17 mouse cellular contexts compared by ENCODE assay signal in genomic region chr11:96925469-96926148, GRCm38 (mm10). TPM values are rescaled to one million over a fixed set of nuclear protein-coding genes. Genes with fewer than 3 reads are reported as not detected.
DNase-seq lines count a peak whose midpoint lies in the region; ATAC-seq and TF ChIP-seq lines count a peak whose summit lies in the region.
"Had no signal": no experiment of that assay in that cellular context is flagged by ENCODE, and none has a peak within 500 bp of the region (broad histone marks: within the 10 kb centered on the region; RNA-seq: fewer than 3 reads in every experiment).

No protein-coding gene starts in this region.

- peaks cover 18% of the 10 kb centered on the region for H3K4me1 ChIP-seq in heart, embryonic 10.5 days
- H3K4me1 ChIP-seq in E14TG2a.4 (replicated peaks; ENCODE audit: low read depth, low read length) = peaks cover 39% of the 10 kb centered on the region
- H3K4me1 ChIP-seq in intestine, embryonic 15.5 days (replicated peaks) = peaks cover 9% of the 10 kb centered on the region; the same call in 1 of the 2 replicates
- H3K4me1 ChIP-seq in liver, embryonic 16.5 days (ENCODE audit: control insufficient read depth, low read depth, low read length) = peaks cover 65% of the 10 kb centered on the region

- H3K9ac ChIP-seq in intestine, embryonic 15.5 days = no peak overlapping the region
- H3K9ac ChIP-seq in liver, embryonic 16.5 days (ENCODE audit: low read depth, low read length) = peak overlapping the region; percentile 52
- H3K9ac ChIP-seq: midbrain, embryonic 12.5 days had no signal

- no peaks in the 10 kb centered on the region for H3K36me3 ChIP-seq in heart, embryonic 10.5 days
- no peaks in the 10 kb centered on the region for H3K36me3 ChIP-seq in E14TG2a.4 (ENCODE audit: insufficient read depth, low read length)
- no peaks in the 10 kb centered on the region for H3K36me3 ChIP-seq in intestine, embryonic 15.5 days
- no peaks in the 10 kb centered on the region for H3K36me3 ChIP-seq in liver, embryonic 16.5 days (ENCODE audit: control insufficient read depth, insufficient read depth)
- H3K36me3 ChIP-seq: midbrain, embryonic 12.5 days had no signal

- no peaks in the 10 kb centered on the region for H3K9me3 ChIP-seq in heart, embryonic 10.5 days
- H3K9me3 ChIP-seq in E14TG2a.4 (ENCODE audit: low read length) = no peaks in the 10 kb centered on the region
- H3K9me3 ChIP-seq in intestine, embryonic 15.5 days = no peaks in the 10 kb centered on the region
- H3K9me3 ChIP-seq in liver, embryonic 16.5 days (replicated peaks; ENCODE audit: control insufficient read depth, low read length) = no peaks in the 10 kb centered on the region
- H3K9me3 ChIP-seq: midbrain, embryonic 12.5 days had no signal

- 82% methylated on average over 12 of the region's 12 CpGs for WGBS in heart, embryonic 10.5 days
- WGBS in intestine, embryonic 15.5 days = 68% methylated on average over 12 of the region's 12 CpGs
- WGBS in liver, embryonic 16.5 days (ENCODE audit: insufficient replicate concordance) = 54% methylated on average over 12 of the region's 12 CpGs

- H3K27me3 ChIP-seq in heart, embryonic 10.5 days (ENCODE audit: insufficient read depth, poor library complexity, severe bottlenecking) = peaks cover 37% of the 10 kb centered on the region
- H3K27me3 ChIP-seq in E14TG2a.4 (ENCODE audit: insufficient read depth, low read length) = peaks cover 13% of the 10 kb centered on the region
- H3K27me3 ChIP-seq in intestine, embryonic 15.5 days (replicated peaks) = no peaks in the 10 kb centered on the region
- H3K27me3 ChIP-seq in liver, embryonic 16.5 days (ENCODE audit: control insufficient read depth, insufficient read depth, low read depth, low read length) = no peaks in the 10 kb centered on the region

- ATAC-seq in intestine, embryonic 15.5 days = peak; percentile 37
- ATAC-seq in liver, embryonic 16.5 days (ENCODE audit: low read depth) = peak; percentile 62
- ATAC-seq: lung, postnatal 0 days had no signal

- no peak overlapping the region for H3K4me3 ChIP-seq in heart, embryonic 10.5 days
- peak overlapping the region; percentile 48 for H3K4me3 ChIP-seq in E14TG2a.4 (replicated peaks; ENCODE audit: low read length)
- no peak overlapping the region for H3K4me3 ChIP-seq in intestine, embryonic 15.5 days (replicated peaks)
- H3K4me3 ChIP-seq in liver, embryonic 16.5 days (ENCODE audit: low read depth, low read length) = no peak overlapping the region
- H3K4me3 ChIP-seq in left cerebral cortex, adult 2 months = no peak overlapping the region
- H3K4me3 ChIP-seq: midbrain, embryonic 12.5 days had no signal

- no peak for TF ChIP-seq CTCF in E14TG2a.4 (conservative IDR thresholded peaks at IDR 0.05; ENCODE audit: low read length)
- no peak for TF ChIP-seq CTCF in left cerebral cortex, adult 2 months (IDR thresholded peaks at IDR 0.05)

- intact Hi-C loops in heart, postnatal 14 days (cut with DNase I) = no loop called here
- intact Hi-C loops in left cerebral cortex, adult 2 months (cut with DNase I) = no loop called here
- intact Hi-C loops in left cerebral cortex, postnatal 10 days (cut with DNase I) = no loop called here

- H3K27ac ChIP-seq in heart, embryonic 10.5 days = peak overlapping the region; percentile 56
- H3K27ac ChIP-seq in intestine, embryonic 15.5 days = peak overlapping the region; percentile 69
- H3K27ac ChIP-seq in liver, embryonic 16.5 days (ENCODE audit: low read length) = peak overlapping the region; percentile 96
- no peak overlapping the region for H3K27ac ChIP-seq in left cerebral cortex, adult 2 months
- H3K27ac ChIP-seq: midbrain, embryonic 12.5 days had no signal

- H3K4me2 ChIP-seq in intestine, embryonic 15.5 days (replicated peaks) = no peak overlapping the region
- H3K4me2 ChIP-seq in liver, embryonic 16.5 days (ENCODE audit: low read depth, low read length) = peak overlapping the region; percentile 26
- H3K4me2 ChIP-seq: midbrain, embryonic 12.5 days had no signal

- no peak for DNase-seq in heart, embryonic 10.5 days (ENCODE audit: low spot score)
- DNase-seq in heart, postnatal 14 days = no peak
- DNase-seq in layer of hippocampus, adult 8-10 months (ENCODE audit: low spot score in 2 of 2) = no peak
- no peak for DNase-seq in left cerebral cortex, adult 2 months (ENCODE audit: extremely low spot score in 1 of 2, low spot score in 2 of 2)
- no peak for DNase-seq in left cerebral cortex, postnatal 10 days (ENCODE audit: extremely low spot score in 1 of 2, low spot score in 2 of 2)
- DNase-seq: adrenal gland, adult 8-10 months; cerebellum, adult 8-10 months; heart, postnatal 36 days; left cerebral cortex, postnatal 4 days; right cerebral cortex, postnatal 4 days; thymus, postnatal 36 days had no signal

RNA-seq across cellular contexts. Expression of gene Prr15l, which starts 2.3 kb away (rescaled TPM):
- polyA plus RNA-seq in heart, embryonic 10.5 days (2016; fragmentation: Nextera tagmentation; extraction: Ambion mirVana) = 0.90 and 1.5 TPM in 2 replicates
- total RNA-seq in heart, postnatal 14 days (2021) = 1 to 10 TPM in 1 of 2 experiments, under 1 TPM in 1; 0.88 to 1.8 TPM
- polyA plus RNA-seq in intestine, embryonic 15.5 days (2015; fragmentation: Nextera tagmentation; extraction: Ambion mirVana) = 84.7 and 86.9 TPM in 2 replicates
- polyA plus RNA-seq in liver, embryonic 16.5 days (2015; fragmentation: Nextera tagmentation; extraction: Ambion mirVana) = 4.8 and 7.1 TPM in 2 replicates
- not detected for total RNA-seq in layer of hippocampus, adult 8-10 months (2022)
- total RNA-seq in left cerebral cortex, adult 2 months (2021) = not detected
- not detected for total RNA-seq in left cerebral cortex, postnatal 10 days (2021)
- total RNA-seq: layer of hippocampus, postnatal 10 days; left cerebral cortex, postnatal 4 days had no signal

RNA-seq across cellular contexts. Expression of gene Cdk5rap3, which starts 9.3 kb away (rescaled TPM):
- 68.3 and 84.3 TPM in 2 replicates for polyA plus RNA-seq in heart, embryonic 10.5 days (2016; fragmentation: Nextera tagmentation; extraction: Ambion mirVana)
- total RNA-seq in heart, postnatal 14 days (2021) = 10 to 100 TPM; 22.3 to 23.3 TPM
- 64.2 and 66.7 TPM in 2 replicates for polyA plus RNA-seq in intestine, embryonic 15.5 days (2015; fragmentation: Nextera tagmentation; extraction: Ambion mirVana)
- polyA plus RNA-seq in liver, embryonic 16.5 days (2015; fragmentation: Nextera tagmentation; extraction: Ambion mirVana) = 36.9 and 38.8 TPM in 2 replicates
- 10 to 100 TPM; 33.9 to 49.1 (median 44.8) TPM for total RNA-seq in layer of hippocampus, adult 8-10 months (2022)
- total RNA-seq in left cerebral cortex, adult 2 months (2021) = 10 to 100 TPM; 28.6 to 30.0 TPM
- 10 to 100 TPM; 50.5 to 52.5 TPM for total RNA-seq in left cerebral cortex, postnatal 10 days (2021)

RNA-seq across cellular contexts. Expression of gene Pnpo, which starts 18.2 kb away (rescaled TPM):
- 69.3 and 72.6 TPM in 2 replicates for polyA plus RNA-seq in heart, embryonic 10.5 days (2016; fragmentation: Nextera tagmentation; extraction: Ambion mirVana)
- total RNA-seq in heart, postnatal 14 days (2021) = 10 to 100 TPM; 14.1 to 15.0 TPM
- polyA plus RNA-seq in intestine, embryonic 15.5 days (2015; fragmentation: Nextera tagmentation; extraction: Ambion mirVana) = 81.9 and 92.8 TPM in 2 replicates
- 688 and 719 TPM in 2 replicates for polyA plus RNA-seq in liver, embryonic 16.5 days (2015; fragmentation: Nextera tagmentation; extraction: Ambion mirVana)
- total RNA-seq in layer of hippocampus, adult 8-10 months (2022) = 10 to 100 TPM; 38.1 to 41.5 (median 39.6) TPM
- 10 to 100 TPM; 40.0 to 40.2 TPM for total RNA-seq in left cerebral cortex, adult 2 months (2021)
- total RNA-seq in left cerebral cortex, postnatal 10 days (2021) = 10 to 100 TPM; 30.9 to 32.6 TPM

RNA-seq across cellular contexts. Expression of gene Sp2, which starts 57.1 kb away (rescaled TPM):
- 20.1 and 21.9 TPM in 2 replicates for polyA plus RNA-seq in heart, embryonic 10.5 days (2016; fragmentation: Nextera tagmentation; extraction: Ambion mirVana)
- total RNA-seq in heart, postnatal 14 days (2021) = 10 to 100 TPM; 11.4 to 12.0 TPM
- polyA plus RNA-seq in intestine, embryonic 15.5 days (2015; fragmentation: Nextera tagmentation; extraction: Ambion mirVana) = 13.3 and 15.1 TPM in 2 replicates
- 15.8 and 18.6 TPM in 2 replicates for polyA plus RNA-seq in liver, embryonic 16.5 days (2015; fragmentation: Nextera tagmentation; extraction: Ambion mirVana)
- 10 to 100 TPM in 3 of 4 experiments, 1 to 10 TPM in 1; 9.6 to 14.2 (median 11.8) TPM for total RNA-seq in layer of hippocampus, adult 8-10 months (2022)
- total RNA-seq in left cerebral cortex, adult 2 months (2021) = 10 to 100 TPM; 12.6 to 15.2 TPM
- 10 to 100 TPM in 1 of 2 experiments, 1 to 10 TPM in 1; 9.9 to 10.7 TPM for total RNA-seq in left cerebral cortex, postnatal 10 days (2021)
